Mouse (Mus musculus) stomach, embryonic 15.5 days (tissue): ENCODE data around the gene Cd274. TPM values are rescaled to one million over a fixed set of nuclear protein-coding genes. Genes with fewer than 3 reads are reported as not detected.

ENCODE experiments used
- ATAC-seq: fragments of 200-750 bp; cut with Nextera tagmentation; 2 replicates; pipeline ENCODE4 v1.8.0; 2017; ENCODE audit warnings: low read depth, moderate number of reproducible peaks, moderate TSS enrichment; ENCODE audit not compliant: insufficient read depth, low FRiP score
- H3K27ac ChIP-seq: fragments of 300-500 bp; sonication (generic); 2 replicates; pipeline ENCODE4 v1.5.1; 2015; ENCODE audit warnings: mild to moderate bottlenecking, inconsistent platforms
- H3K27me3 ChIP-seq: fragments of 300-500 bp; sonication (generic); replicated peaks from 2 replicates; pipeline ENCODE4 v1.6.1; 2015; ENCODE audit warnings: inconsistent platforms
- H3K36me3 ChIP-seq: fragments of 300-500 bp; sonication (generic); 2 replicates; pipeline ENCODE4 v1.6.1; 2015; ENCODE audit warnings: inconsistent platforms
- H3K4me1 ChIP-seq: fragments of 300-500 bp; sonication (generic); 2 replicates; pipeline ENCODE4 v1.6.1; 2015; ENCODE audit warnings: inconsistent platforms
- H3K4me2 ChIP-seq: fragments of 300-500 bp; sonication (generic); 2 replicates; pipeline ENCODE4 v1.6.1; 2015; ENCODE audit warnings: mild to moderate bottlenecking, inconsistent platforms
- H3K4me3 ChIP-seq: fragments of 300-500 bp; sonication (generic); replicated peaks from 2 replicates; pipeline ENCODE4 v1.5.1; 2015; ENCODE audit warnings: inconsistent platforms
- H3K9ac ChIP-seq: fragments of 300-500 bp; sonication (generic); 2 replicates; pipeline ENCODE4 v1.6.1; 2015; ENCODE audit warnings: inconsistent platforms
- H3K9me3 ChIP-seq: fragments of 300-500 bp; sonication (generic); 2 replicates; pipeline ENCODE4 v1.6.1; 2016; ENCODE audit warnings: inconsistent platforms
- WGBS: fragments of 180-500 bp; shearing (Covaris S2); methylation state at CpG from one replicate; pipeline ENCODE4 v1.1.7; 2015; 5-methylcytosine and 5-hydroxymethylcytosine counted together
- polyA plus RNA-seq: library from polyadenylated mRNA; unstranded; fragments of >200 nt; fragmentation: Nextera tagmentation; extraction: Ambion mirVana; gene quantifications from 2 replicates; pipeline ENCODE4 v1.2.1, GENCODE M21; 2015

Gene Cd274
- polyA plus RNA-seq: 0.28 and 0.40 TPM in 2 replicates

DNA sequence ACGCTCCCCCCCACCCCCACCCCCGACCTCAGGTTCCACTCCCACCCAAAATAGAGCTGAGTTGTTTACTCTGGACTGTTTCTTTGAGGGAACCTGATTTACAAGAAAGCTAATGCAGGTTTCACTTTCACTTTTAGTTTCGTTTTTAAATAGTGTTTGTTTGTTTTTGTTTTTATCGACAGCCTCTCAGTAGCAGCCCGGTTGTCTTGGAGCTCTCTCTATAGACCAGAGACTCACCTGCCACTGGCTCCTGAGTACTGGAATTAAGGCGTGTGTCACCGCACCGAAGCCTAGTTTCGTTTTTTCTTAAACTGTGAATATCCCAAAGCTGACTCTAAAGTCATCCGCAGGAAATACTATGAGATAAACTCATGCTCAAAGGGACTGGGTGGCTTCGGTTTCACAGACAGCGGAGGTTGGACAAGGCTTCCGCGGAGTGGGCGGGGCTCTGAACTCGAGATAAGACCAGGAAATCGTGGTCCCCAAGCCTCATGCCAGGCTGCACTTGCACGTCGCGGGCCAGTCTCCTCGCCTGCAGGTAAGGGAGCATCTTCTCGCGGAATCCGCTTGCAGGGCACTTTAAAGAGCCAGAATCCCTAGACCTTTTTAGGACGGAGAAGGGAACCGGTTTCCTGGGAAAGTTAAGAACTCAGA lies at the start of gene Cd274, which contains the start of gene Plgrkt:
Gene Cd274 (plus strand): TSS at position 487 of the 654 bp plus-strand sequence.
Gene Plgrkt (minus strand): TSS at position 422 of the 654 bp plus-strand sequence.
- 2% methylated on average over 26 of the region's 26 CpGs for WGBS
- Histone ChIP-seq H3K9me3 (no peaks in the 10 kb centered on the region), H3K4me2 (peak within 1 kb of the TSS; percentile 69), H3K27ac (0 out of 2 replicates have a peak within 1 kb of the TSS, but pooled peaks have one; percentile 1), H3K9ac (peak within 1 kb of the TSS; percentile 17; the same call in 1 of the 2 replicates), H3K27me3 (no peaks in the 10 kb centered on the region), H3K36me3 (no peaks in the 10 kb centered on the region), H3K4me3 (peak within 1 kb of the TSS; percentile 57), H3K4me1 (peaks cover 5% of the 10 kb centered on the region; the same call in 1 of the 2 replicates)
- ATAC-seq: peak; percentile 84

DNA sequence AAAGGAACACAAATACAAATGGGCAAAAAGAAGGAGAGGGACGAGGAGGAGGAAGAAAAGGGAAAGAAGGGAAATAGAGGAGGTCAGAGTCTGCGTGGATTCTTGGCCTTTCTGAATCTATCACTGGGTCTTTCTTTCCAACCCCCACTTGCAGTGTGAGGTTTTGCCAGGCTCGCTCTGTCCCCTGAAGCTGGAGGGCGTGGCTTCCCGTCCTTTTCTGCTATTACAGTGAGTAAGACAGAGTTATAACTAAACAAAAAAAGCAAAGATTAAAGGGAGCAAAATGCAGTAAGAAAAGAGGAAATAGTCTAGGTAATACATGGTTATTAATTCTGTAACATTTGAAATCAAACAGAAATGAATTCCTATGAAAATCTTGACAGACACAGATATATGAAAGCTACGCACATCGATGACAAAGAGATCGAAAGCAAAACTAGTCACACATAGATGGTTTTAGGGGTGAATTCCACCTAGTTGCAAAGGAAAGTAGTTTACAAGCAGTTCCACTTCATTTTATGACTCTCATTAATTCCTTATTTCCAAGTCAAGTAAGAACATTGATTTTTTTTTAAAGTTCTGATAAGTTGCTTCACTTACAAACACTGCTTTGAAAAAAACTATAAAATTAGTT lies 43.7 kb upstream of the Cd274 start:
- Histone ChIP-seq H3K36me3 (no peaks in the 10 kb centered on the region), H3K4me2 (no peak overlapping the region; the same call in 1 of the 2 replicates), H3K9ac (no peak overlapping the region), H3K4me1 (no peaks in the 10 kb centered on the region), H3K27me3 (no peaks in the 10 kb centered on the region), H3K9me3 (no peaks in the 10 kb centered on the region), H3K27ac (no peak overlapping the region), H3K4me3 (no peak overlapping the region)
- 63% methylated on average over 8 of the region's 8 CpGs for WGBS
- no peak for ATAC-seq

DNA sequence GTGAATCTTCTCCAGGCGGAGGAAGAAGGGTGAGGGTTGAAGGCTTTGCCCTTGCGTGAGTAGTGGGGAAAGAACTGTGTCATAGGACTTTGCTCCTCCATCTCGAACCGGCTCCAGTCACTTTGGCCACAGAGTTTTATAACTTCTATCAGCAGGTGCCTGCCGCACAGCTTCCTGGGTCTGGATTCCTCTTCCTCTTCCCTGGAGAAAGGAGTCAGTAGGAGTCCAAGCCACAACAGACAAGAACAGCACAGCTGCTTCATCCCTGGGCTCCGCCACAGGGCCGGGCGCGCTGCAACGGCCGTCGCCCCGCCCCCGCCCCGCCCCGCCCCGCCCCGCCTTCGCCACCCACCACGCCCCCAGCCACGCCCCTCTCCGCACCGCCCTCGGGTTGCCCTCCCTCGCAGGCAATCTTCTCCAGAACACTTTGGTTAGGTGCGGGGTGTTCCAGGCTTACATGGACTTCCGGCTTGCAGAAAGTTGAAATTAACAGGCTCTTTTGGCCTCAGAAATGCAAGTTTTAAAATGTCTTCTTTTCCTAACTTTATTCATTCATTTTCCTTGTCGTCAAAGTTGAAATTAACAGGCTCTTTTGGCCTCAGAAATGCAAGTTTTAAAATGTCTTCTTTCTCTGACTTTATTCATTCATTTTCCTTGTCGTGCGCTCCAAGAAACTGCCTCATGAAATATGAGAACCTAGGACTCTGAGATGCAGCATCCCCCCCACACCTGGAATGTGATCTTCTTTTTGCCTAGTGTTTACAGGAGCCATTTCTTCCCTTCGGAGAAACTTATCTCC lies 42.0 kb upstream of the Cd274 start, which contains the start of gene Insl6:
Gene Insl6 (minus strand): TSS at position 304 of the 799 bp plus-strand sequence.
- no peak within 1 kb of the TSS for H3K9ac ChIP-seq
- H3K36me3 ChIP-seq: no peaks in the 10 kb centered on the region
- peak; percentile 95 for ATAC-seq
- no peaks in the 10 kb centered on the region for H3K4me1 ChIP-seq
- peak within 1 kb of the TSS; percentile 35 for H3K4me3 ChIP-seq
- no peaks in the 10 kb centered on the region for H3K27me3 ChIP-seq
- peak within 1 kb of the TSS; percentile 62 for H3K4me2 ChIP-seq
- no peak within 1 kb of the TSS for H3K27ac ChIP-seq
- H3K9me3 ChIP-seq: no peaks in the 10 kb centered on the region
- WGBS: 2% methylated on average over 28 of the region's 31 CpGs

DNA sequence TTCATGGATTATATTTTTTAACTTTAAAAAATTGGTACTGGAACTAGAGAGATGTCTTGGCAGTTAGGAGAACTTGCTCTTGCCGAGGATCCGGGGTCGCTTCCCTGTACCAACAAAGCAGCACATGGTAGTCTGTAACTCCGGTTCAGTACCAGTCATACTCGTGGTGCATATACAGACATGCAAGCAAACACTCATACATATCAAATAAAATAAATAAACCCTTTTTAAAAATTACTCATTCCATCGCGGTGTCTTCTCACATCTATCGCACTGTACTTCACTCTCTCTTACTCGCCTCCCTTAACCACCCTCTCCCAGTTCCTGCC lies 41.4 kb upstream of the Cd274 start:
- H3K27ac ChIP-seq: no peak overlapping the region
- no peak overlapping the region for H3K9ac ChIP-seq
- H3K36me3 ChIP-seq: no peaks in the 10 kb centered on the region
- H3K4me2 ChIP-seq: peak overlapping the region; percentile 62
- H3K27me3 ChIP-seq: no peaks in the 10 kb centered on the region
- no peaks in the 10 kb centered on the region for H3K4me1 ChIP-seq
- WGBS: 49% methylated on average over 9 of the region's 9 CpGs
- no peak for ATAC-seq
- peak overlapping the region; percentile 35 for H3K4me3 ChIP-seq
- H3K9me3 ChIP-seq: no peaks in the 10 kb centered on the region

DNA sequence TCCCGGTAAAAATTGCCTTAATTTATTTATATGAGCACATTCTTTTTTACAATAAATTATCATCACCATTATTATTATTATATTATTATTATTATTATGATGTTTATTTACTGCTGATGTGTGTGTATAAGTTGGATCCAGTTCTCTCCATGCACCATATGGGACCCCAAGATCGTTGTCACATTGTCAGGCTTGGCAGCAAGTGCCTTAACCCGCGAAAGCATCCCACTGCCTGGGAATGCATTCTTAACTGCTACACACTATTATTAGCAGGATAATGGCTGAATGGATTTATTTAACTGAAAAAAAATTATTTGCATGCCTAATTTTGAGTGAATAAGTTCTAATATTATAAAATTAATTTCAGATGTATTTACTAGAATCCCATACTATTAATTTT lies 40.9 kb upstream of the Cd274 start:
- Histone ChIP-seq H3K4me1 (no peaks in the 10 kb centered on the region), H3K27ac (no peak overlapping the region), H3K4me3 (no peak overlapping the region), H3K4me2 (no peak overlapping the region), H3K27me3 (no peaks in the 10 kb centered on the region), H3K9ac (no peak overlapping the region), H3K36me3 (no peaks in the 10 kb centered on the region), H3K9me3 (no peaks in the 10 kb centered on the region)
- no peak for ATAC-seq
- 82% methylated on average over 4 of the region's 4 CpGs for WGBS

DNA sequence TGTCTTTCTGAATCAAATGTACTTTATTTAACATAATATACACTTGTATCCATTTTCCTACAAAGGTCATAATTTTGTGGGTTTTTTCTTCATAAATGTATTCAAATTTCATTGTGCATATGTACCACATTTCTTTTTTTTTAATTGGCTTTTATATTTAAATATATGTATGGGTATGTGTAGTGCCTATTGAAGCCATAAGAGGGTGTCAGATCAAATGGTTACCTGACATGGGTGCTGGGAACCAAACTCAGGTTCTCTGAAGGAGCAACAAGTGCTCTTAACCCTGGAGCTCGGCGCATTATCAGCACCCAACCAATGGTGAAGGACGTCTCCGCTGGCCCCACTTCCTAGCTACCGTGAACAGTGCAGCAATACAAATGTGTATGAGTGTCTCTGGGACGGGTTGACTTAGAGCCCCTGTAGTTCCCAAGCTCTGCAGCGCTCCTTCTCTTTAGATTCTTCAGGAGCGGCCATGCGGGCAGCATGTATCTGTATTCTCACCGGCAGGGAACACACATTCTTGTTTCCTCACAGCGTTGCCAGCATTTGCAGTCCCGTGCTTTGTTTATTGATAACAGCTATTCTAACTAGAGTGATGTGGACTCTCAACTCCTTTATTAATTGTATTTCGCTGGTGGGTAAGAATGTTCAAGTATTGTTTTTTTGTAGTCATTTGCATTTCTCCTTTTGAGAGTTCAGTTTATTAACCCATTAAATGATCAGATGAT lies 40.3 kb upstream of the Cd274 start:
- Histone ChIP-seq H3K27ac (no peak overlapping the region), H3K9me3 (no peaks in the 10 kb centered on the region), H3K4me2 (no peak overlapping the region), H3K4me3 (no peak overlapping the region), H3K4me1 (no peaks in the 10 kb centered on the region), H3K36me3 (no peaks in the 10 kb centered on the region), H3K27me3 (no peaks in the 10 kb centered on the region), H3K9ac (no peak overlapping the region)
- ATAC-seq: no peak
- WGBS: 82% methylated on average over 13 of the region's 13 CpGs

DNA sequence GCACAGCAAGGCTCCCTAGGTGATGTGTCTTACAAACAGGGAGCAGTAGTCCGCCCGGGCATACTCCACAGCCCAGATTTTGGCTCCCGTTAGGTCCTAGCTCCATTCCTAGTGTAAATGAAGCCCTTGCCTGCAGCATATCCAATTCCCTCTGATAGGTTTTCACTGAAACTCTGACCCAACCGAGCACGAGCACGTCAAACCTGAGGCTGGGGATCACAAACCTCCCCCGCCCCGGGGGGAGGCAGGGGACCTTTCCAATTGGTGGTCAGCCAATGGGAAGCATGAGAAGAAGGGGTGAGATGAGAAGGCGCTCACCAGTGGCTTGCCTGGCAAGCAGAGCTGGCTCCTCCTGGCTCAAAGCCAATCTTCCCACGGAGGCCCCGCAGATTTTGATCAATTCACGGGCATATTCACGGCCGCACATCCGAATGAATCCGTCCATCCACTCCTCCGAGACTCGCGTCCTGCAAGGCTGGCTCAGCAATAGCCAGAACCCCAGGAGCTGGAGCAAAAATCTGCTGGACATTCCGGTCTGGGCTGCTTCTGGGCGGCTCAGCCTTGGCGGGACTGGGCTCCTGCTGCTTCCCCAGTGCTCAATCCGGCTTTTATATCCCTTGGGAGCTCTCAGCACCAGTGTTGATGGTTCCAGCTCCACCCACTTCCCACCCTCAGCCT lies 33.0 kb upstream of the Cd274 start, which contains the start of gene Rln1:
Gene Rln1 (minus strand): TSS at position 603 of the 678 bp plus-strand sequence.
- WGBS: 3% methylated on average over 23 of the region's 23 CpGs
- H3K4me2 ChIP-seq: peak within 1 kb of the TSS; percentile 81
- no peak within 1 kb of the TSS for H3K27ac ChIP-seq
- H3K27me3 ChIP-seq: no peaks in the 10 kb centered on the region
- peak; percentile 43; the same call in 1 of the 2 replicates for ATAC-seq
- 0 out of 2 replicates have a peak, but pooled peaks cover 6% of the 10 kb centered on the region for H3K4me1 ChIP-seq
- no peaks in the 10 kb centered on the region for H3K36me3 ChIP-seq
- H3K9ac ChIP-seq: peak within 1 kb of the TSS; percentile 40; the same call in 1 of the 2 replicates
- peak within 1 kb of the TSS; percentile 40 for H3K4me3 ChIP-seq
- H3K9me3 ChIP-seq: no peaks in the 10 kb centered on the region

DNA sequence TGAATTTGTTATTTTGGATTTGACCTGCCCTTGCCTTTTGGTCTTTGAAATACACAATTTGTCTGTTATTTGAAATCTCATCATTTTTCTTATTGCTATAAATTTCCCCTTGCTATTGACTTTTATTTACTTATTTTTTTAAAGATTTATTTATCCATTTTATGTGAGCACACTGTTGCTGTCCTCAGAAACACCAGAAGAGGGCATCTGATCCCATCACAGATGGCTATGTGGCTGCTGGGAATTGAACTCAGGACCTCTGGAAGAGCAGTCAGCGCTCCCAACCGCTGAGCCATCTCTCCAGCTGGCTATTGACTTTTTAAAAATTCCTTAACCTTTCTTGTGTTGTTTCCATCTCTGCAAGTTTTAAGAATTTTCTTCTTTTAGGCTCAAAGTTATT lies 30.6 kb upstream of the Cd274 start:
- Histone ChIP-seq H3K27ac (no peak overlapping the region), H3K4me3 (no peak overlapping the region), H3K27me3 (no peaks in the 10 kb centered on the region), H3K9me3 (no peaks in the 10 kb centered on the region), H3K9ac (no peak overlapping the region), H3K4me1 (0 out of 2 replicates have a peak, but pooled peaks cover 6% of the 10 kb centered on the region), H3K4me2 (no peak overlapping the region), H3K36me3 (no peaks in the 10 kb centered on the region)
- no peak for ATAC-seq
- WGBS: 88% methylated on average over 2 of the region's 2 CpGs

DNA sequence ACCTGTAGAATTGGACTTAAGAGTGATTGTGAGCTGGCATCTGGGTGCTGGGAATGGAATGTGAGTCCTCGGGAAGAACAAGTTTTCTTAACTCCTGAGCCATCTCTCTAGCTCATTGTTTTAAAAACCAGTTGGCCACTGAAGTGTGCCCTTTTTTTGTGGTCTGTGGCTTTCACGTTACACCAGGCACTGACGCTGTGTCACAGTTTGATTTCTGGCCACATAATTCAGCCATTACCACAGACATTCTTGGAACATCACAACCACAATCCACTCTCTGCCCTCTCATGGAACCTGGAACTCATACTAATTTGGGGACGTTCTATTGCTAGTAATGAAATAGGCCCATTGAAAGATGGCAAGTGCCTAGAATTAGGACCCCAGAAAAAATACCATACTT lies 26.2 kb upstream of the Cd274 start:
- no peak overlapping the region for H3K27ac ChIP-seq
- ATAC-seq: no peak
- no peak overlapping the region for H3K9ac ChIP-seq
- no peaks in the 10 kb centered on the region for H3K36me3 ChIP-seq
- no peak overlapping the region for H3K4me2 ChIP-seq
- H3K9me3 ChIP-seq: no peaks in the 10 kb centered on the region
- H3K4me3 ChIP-seq: no peak overlapping the region
- no peaks in the 10 kb centered on the region for H3K27me3 ChIP-seq
- 76% methylated on average over 4 of the region's 4 CpGs for WGBS
- H3K4me1 ChIP-seq: no peaks in the 10 kb centered on the region

DNA sequence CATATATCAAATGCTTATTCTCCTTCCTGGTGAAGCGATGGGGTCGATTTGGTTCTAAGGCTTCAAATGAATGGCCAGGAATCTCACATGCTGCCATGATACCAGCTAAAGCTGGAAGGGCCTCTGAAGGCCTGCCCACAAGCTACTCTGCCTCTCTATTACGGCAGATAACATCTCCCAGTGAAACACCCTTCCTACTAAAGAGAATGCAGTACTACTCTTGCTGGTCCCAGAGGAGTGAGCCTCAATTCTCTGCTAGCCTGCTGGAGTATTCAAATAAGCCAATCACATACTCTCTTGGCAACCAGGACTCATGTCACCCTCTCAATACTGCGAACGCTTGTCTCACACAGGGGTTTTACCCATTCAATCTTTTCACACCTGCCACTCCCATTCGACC lies 25.0 kb upstream of the Cd274 start:
- H3K9me3 ChIP-seq: no peaks in the 10 kb centered on the region
- H3K4me1 ChIP-seq: no peaks in the 10 kb centered on the region
- H3K36me3 ChIP-seq: no peaks in the 10 kb centered on the region
- no peak overlapping the region for H3K9ac ChIP-seq
- no peak overlapping the region for H3K27ac ChIP-seq
- H3K4me3 ChIP-seq: no peak overlapping the region
- ATAC-seq: no peak
- H3K27me3 ChIP-seq: no peaks in the 10 kb centered on the region
- 85% methylated on average over 6 of the region's 6 CpGs for WGBS
- no peak overlapping the region for H3K4me2 ChIP-seq

DNA sequence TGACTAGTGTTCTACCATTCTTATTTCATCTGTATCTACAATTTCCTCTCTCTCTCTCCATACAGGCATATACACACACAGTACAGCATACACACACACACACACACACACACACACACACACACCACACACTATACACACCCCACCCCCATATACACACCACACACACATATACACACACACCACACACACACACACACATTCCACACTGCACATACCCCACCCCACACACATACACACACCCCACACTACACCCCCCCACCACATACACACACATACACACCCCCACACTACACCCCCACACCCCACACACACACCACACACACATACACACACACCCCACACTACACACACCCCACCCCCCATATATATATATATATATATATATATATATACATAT lies 22.4 kb upstream of the Cd274 start:
- Histone ChIP-seq H3K4me2 (no peak overlapping the region), H3K9ac (no peak overlapping the region)

More for the DNA sequence above, 22.4 kb upstream of the Cd274 start:
- H3K27ac ChIP-seq: no peak overlapping the region
- H3K9me3 ChIP-seq: no peaks in the 10 kb centered on the region
- H3K4me1 ChIP-seq: no peaks in the 10 kb centered on the region
- H3K27me3 ChIP-seq: no peaks in the 10 kb centered on the region
- H3K36me3 ChIP-seq: no peaks in the 10 kb centered on the region
- no peak for ATAC-seq
- no peak overlapping the region for H3K4me3 ChIP-seq
